Mouse (Mus musculus): ENCODE measurements around the gene Hspa4l.
"Not testable (repeated sequence)": the region's sequence is repeated elsewhere in the genome, so short reads cannot be mapped to it uniquely, and the experiment has no call there.

Hspa4l gene

DNA sequence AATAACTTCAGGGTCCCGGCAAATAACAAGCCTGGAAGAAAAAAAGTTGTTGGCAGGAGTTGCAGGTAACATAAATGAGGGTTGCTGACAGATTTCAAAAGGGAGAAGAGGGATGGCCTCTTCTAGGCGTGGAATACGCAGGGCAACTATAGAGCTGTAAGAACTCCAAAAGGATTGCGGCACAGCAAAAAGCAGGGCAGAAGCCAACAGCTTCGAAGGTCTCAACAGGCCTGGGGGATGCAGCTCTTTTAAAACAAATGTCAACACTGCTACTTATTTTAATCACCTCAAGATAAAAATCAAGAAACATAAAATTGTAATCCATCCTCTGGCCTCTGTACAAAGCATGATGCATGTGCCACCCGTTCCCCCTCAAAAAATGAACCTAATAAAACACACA lies 101.2 kb downstream of the Hspa4l start:
- DNase-seq = not testable (repeated sequence)

All from lung, postnatal 14 days (tissue).